ENCODE assay signal across 13 mouse cellular contexts in genomic region chr6:91322001-91322772, GRCm38 (mm10).
A peak's percentile ranks its signal among the peaks of the same experiment; 100 is the strongest.
DNase-seq lines count a peak whose midpoint lies in the region; ATAC-seq lines count a peak whose summit lies in the region.
"Had no signal": no experiment of that assay in that cellular context is flagged by ENCODE, and none has a peak within 500 bp of the region (broad histone marks: within the 10 kb centered on the region; RNA-seq: fewer than 3 reads in every experiment).

No protein-coding gene starts in this region.

- no peak overlapping the region for H3K4me2 ChIP-seq in forebrain, embryonic 12.5 days
- no peak overlapping the region for H3K4me2 ChIP-seq in hindbrain, embryonic 11.5 days (replicated peaks; ENCODE audit: low read depth, low read length)
- no peak overlapping the region for H3K4me2 ChIP-seq in neural tube, embryonic 14.5 days (ENCODE audit: low read depth, low read length)
- no peak overlapping the region for H3K4me2 ChIP-seq in kidney, embryonic 15.5 days

- H3K27me3 ChIP-seq in forebrain, embryonic 12.5 days: no peaks in the 10 kb centered on the region
- H3K27me3 ChIP-seq in hindbrain, embryonic 11.5 days (ENCODE audit: control insufficient read depth, insufficient read depth, low read length): no peaks in the 10 kb centered on the region; the same call in 1 of the 2 replicates
- peaks cover 15% of the 10 kb centered on the region for H3K27me3 ChIP-seq in midbrain, embryonic 10.5 days (ENCODE audit: low read depth, poor library complexity, severe bottlenecking)
- no peaks in the 10 kb centered on the region for H3K27me3 ChIP-seq in neural tube, embryonic 14.5 days (ENCODE audit: control insufficient read depth, insufficient read depth, low read length)
- peaks cover 2% of the 10 kb centered on the region; the same call in 1 of the 2 replicates for H3K27me3 ChIP-seq in kidney, embryonic 15.5 days

- 68% methylated on average over 9 of the region's 9 CpGs for WGBS in forebrain, embryonic 12.5 days
- 79% methylated on average over 9 of the region's 9 CpGs for WGBS in hindbrain, embryonic 11.5 days
- 92% methylated on average over 9 of the region's 9 CpGs for WGBS in midbrain, embryonic 10.5 days
- 55% methylated on average over 9 of the region's 9 CpGs for WGBS in neural tube, embryonic 14.5 days
- 88% methylated on average over 9 of the region's 9 CpGs for WGBS in kidney, embryonic 15.5 days

- DNase-seq in hindbrain, embryonic 11.5 days (ENCODE audit: low spot score): no peak
- DNase-seq in midbrain, embryonic 10.5 days (ENCODE audit: low spot score): no peak
- DNase-seq in thymus, adult 18-20 months: no peak
- DNase-seq: cerebellum, adult 11-12 months; heart, postnatal 10 days; kidney, adult 11 months; liver, postnatal 0 days had no signal

- no peak overlapping the region for H3K9ac ChIP-seq in forebrain, embryonic 12.5 days
- no peak overlapping the region for H3K9ac ChIP-seq in hindbrain, embryonic 11.5 days (ENCODE audit: low read depth, low read length)
- no peak overlapping the region for H3K9ac ChIP-seq in neural tube, embryonic 14.5 days (replicated peaks; ENCODE audit: low read depth, low read length)
- no peak overlapping the region for H3K9ac ChIP-seq in kidney, embryonic 15.5 days
- H3K9ac ChIP-seq: liver, postnatal 0 days had no signal

- peaks cover 23% of the 10 kb centered on the region for H3K4me1 ChIP-seq in forebrain, embryonic 12.5 days
- 0 out of 2 replicates have a peak, but pooled peaks cover 3% of the 10 kb centered on the region for H3K4me1 ChIP-seq in hindbrain, embryonic 11.5 days (replicated peaks; ENCODE audit: control insufficient read depth, insufficient read depth, low read length)
- peaks cover 12% of the 10 kb centered on the region for H3K4me1 ChIP-seq in midbrain, embryonic 10.5 days
- 0 out of 2 replicates have a peak, but pooled peaks cover 5% of the 10 kb centered on the region for H3K4me1 ChIP-seq in neural tube, embryonic 14.5 days (ENCODE audit: control insufficient read depth, insufficient read depth, low read length)
- H3K4me1 ChIP-seq in kidney, embryonic 15.5 days: no peaks in the 10 kb centered on the region

- peak; percentile 77; the same call in 1 of the 2 replicates for ATAC-seq in forebrain, embryonic 12.5 days (ENCODE audit: low FRiP score)
- ATAC-seq in hindbrain, embryonic 11.5 days (ENCODE audit: low FRiP score): peak; percentile 56
- ATAC-seq in neural tube, embryonic 14.5 days (ENCODE audit: low read depth): peak; percentile 54; the same call in 1 of the 2 replicates
- no peak for ATAC-seq in kidney, embryonic 15.5 days (replicated peaks; ENCODE audit: low FRiP score)
- no peak for ATAC-seq in erythroblast, adult 5-6 weeks (replicated peaks; ENCODE audit: low FRiP score, poor library complexity, severe bottlenecking)
- ATAC-seq: CD4-positive, CD25-positive, alpha-beta regulatory T cell, adult 4 months; liver, postnatal 0 days had no signal

- no peak overlapping the region for H3K4me3 ChIP-seq in forebrain, embryonic 12.5 days (replicated peaks)
- H3K4me3 ChIP-seq in hindbrain, embryonic 11.5 days (ENCODE audit: low read depth, low read length): no peak overlapping the region
- no peak overlapping the region for H3K4me3 ChIP-seq in midbrain, embryonic 10.5 days
- H3K4me3 ChIP-seq in neural tube, embryonic 14.5 days (ENCODE audit: low read depth, low read length): no peak overlapping the region
- no peak overlapping the region for H3K4me3 ChIP-seq in kidney, embryonic 15.5 days (replicated peaks)

- 0 out of 2 replicates have a peak, but pooled peaks cover 4% of the 10 kb centered on the region for H3K9me3 ChIP-seq in forebrain, embryonic 12.5 days
- no peaks in the 10 kb centered on the region for H3K9me3 ChIP-seq in hindbrain, embryonic 11.5 days (ENCODE audit: control insufficient read depth, low read length)
- peaks cover 9% of the 10 kb centered on the region for H3K9me3 ChIP-seq in midbrain, embryonic 10.5 days (replicated peaks)
- no peaks in the 10 kb centered on the region for H3K9me3 ChIP-seq in neural tube, embryonic 14.5 days (ENCODE audit: control insufficient read depth, low read length)
- H3K9me3 ChIP-seq in kidney, embryonic 15.5 days (replicated peaks): no peaks in the 10 kb centered on the region

- no peaks in the 10 kb centered on the region for H3K36me3 ChIP-seq in forebrain, embryonic 12.5 days (replicated peaks)
- no peaks in the 10 kb centered on the region for H3K36me3 ChIP-seq in hindbrain, embryonic 11.5 days (ENCODE audit: control insufficient read depth, insufficient read depth, low read length)
- no peaks in the 10 kb centered on the region for H3K36me3 ChIP-seq in midbrain, embryonic 10.5 days
- no peaks in the 10 kb centered on the region for H3K36me3 ChIP-seq in neural tube, embryonic 14.5 days (ENCODE audit: control insufficient read depth, insufficient read depth, low read length)
- no peaks in the 10 kb centered on the region for H3K36me3 ChIP-seq in kidney, embryonic 15.5 days

- peak overlapping the region; percentile 67 for H3K27ac ChIP-seq in forebrain, embryonic 12.5 days
- no peak overlapping the region for H3K27ac ChIP-seq in hindbrain, embryonic 11.5 days (ENCODE audit: low read depth, low read length)
- peak overlapping the region; percentile 46; the same call in 1 of the 2 replicates for H3K27ac ChIP-seq in midbrain, embryonic 10.5 days (replicated peaks)
- no peak overlapping the region for H3K27ac ChIP-seq in neural tube, embryonic 14.5 days (ENCODE audit: low read depth, low read length)
- H3K27ac ChIP-seq in kidney, embryonic 15.5 days: no peak overlapping the region
- H3K27ac ChIP-seq: macrophage had no signal

Comparison
In these comparisons a context has a peak if more than half of its experiments do, and no peak if none do; other contexts are left out.
1. ATAC-seq: peak in forebrain, embryonic 12.5 days (single experiment), hindbrain, embryonic 11.5 days (single experiment) and neural tube, embryonic 14.5 days (single experiment); none in kidney, embryonic 15.5 days (single experiment) and erythroblast, adult 5-6 weeks (single experiment).
2. H3K27ac ChIP-seq: peak in forebrain, embryonic 12.5 days (single experiment) and midbrain, embryonic 10.5 days (single experiment); none in hindbrain, embryonic 11.5 days (single experiment), neural tube, embryonic 14.5 days (single experiment) and kidney, embryonic 15.5 days (single experiment).